Mouse (Mus musculus): ENCODE data around the gene Sertad1.

Sertad1 gene

GRCm38 (mm10) chr7:27478561-27478960 is 8.1 kb upstream of the Sertad1 start:
- H3K36me3 ChIP-seq (ENCODE audit: insufficient read depth, low read length): peaks cover 34% of the 10 kb centered on the region
- no peak for TF ChIP-seq CTCF (conservative IDR thresholded peaks at IDR 0.05; ENCODE audit: low read length)
- TF ChIP-seq NANOG (IDR thresholded peaks at IDR 0.05; ENCODE audit: borderline replicate concordance, low read length): no peak
- TF ChIP-seq POU5F1 (IDR thresholded peaks at IDR 0.05; ENCODE audit: borderline replicate concordance, low read length): no peak
- H3K27me3 ChIP-seq (ENCODE audit: insufficient read depth, low read length): no peaks in the 10 kb centered on the region
- peaks cover 70% of the 10 kb centered on the region for H3K4me1 ChIP-seq (replicated peaks; ENCODE audit: low read depth, low read length)
- no peak overlapping the region for H3K4me3 ChIP-seq (replicated peaks; ENCODE audit: low read length)
- no peaks in the 10 kb centered on the region for H3K9me3 ChIP-seq (ENCODE audit: low read length)

DNA sequence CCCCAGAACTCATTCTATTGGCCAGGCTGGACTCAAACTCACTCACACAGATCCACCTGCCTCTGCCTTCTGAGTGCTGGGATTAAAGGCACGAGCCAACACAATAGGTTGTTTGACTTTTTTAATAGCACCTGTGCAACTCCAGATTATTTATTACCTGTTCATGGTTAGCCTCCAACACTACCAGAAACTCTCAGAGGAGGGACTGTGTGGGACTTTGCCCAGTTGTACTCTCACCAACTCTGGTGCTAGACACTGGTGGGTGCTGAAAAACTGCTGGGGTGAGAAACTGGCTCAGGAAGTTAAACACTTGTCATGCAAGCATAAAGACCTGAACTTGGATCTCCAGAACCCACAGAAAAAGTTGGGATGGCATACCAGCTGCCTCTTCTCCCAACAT is 7.0 kb upstream of the Sertad1 start:
- TF ChIP-seq CTCF (conservative IDR thresholded peaks at IDR 0.05; ENCODE audit: low read length): no peak
- no peak for TF ChIP-seq POU5F1 (IDR thresholded peaks at IDR 0.05; ENCODE audit: borderline replicate concordance, low read length)
- TF ChIP-seq NANOG (IDR thresholded peaks at IDR 0.05; ENCODE audit: borderline replicate concordance, low read length): no peak

DNA sequence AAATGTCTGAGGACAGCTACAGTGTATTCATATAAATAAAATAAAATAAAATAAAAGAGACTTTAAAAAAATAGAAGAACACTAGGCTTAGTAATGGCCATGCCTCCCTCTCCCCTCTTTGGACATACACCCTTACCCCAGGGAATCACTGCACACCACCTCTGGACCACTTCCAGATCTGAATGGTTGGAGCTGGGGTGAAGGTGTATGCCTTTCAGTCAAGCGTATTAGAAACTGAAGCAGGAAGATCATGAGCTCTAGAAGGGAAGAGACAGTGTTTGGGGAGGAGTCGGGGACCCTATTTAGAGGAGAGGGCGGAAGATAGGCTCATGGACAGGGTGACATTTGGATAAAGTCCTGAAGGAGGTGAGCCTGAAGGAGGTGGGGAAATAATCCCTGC is 6.2 kb upstream of the Sertad1 start:
- TF ChIP-seq NANOG (IDR thresholded peaks at IDR 0.05; ENCODE audit: borderline replicate concordance, low read length): no peak
- TF ChIP-seq POU5F1 (IDR thresholded peaks at IDR 0.05; ENCODE audit: borderline replicate concordance, low read length): no peak
- no peak for TF ChIP-seq CTCF (conservative IDR thresholded peaks at IDR 0.05; ENCODE audit: low read length)
- Histone ChIP-seq H3K27me3 (ENCODE audit: insufficient read depth, low read length) (no peaks in the 10 kb centered on the region), H3K36me3 (ENCODE audit: insufficient read depth, low read length) (peaks cover 32% of the 10 kb centered on the region), H3K4me3 (replicated peaks; ENCODE audit: low read length) (0 out of 2 replicates have a peak overlapping the region, but pooled peaks have one; percentile 32), H3K4me1 (replicated peaks; ENCODE audit: low read depth, low read length) (peaks cover 84% of the 10 kb centered on the region), H3K9me3 (ENCODE audit: low read length) (no peaks in the 10 kb centered on the region)

More for the DNA sequence above, 7.0 kb upstream of the Sertad1 start:
- H3K4me1 ChIP-seq (replicated peaks; ENCODE audit: low read depth, low read length): peaks cover 82% of the 10 kb centered on the region
- H3K36me3 ChIP-seq (ENCODE audit: insufficient read depth, low read length): peaks cover 34% of the 10 kb centered on the region
- H3K4me3 ChIP-seq (replicated peaks; ENCODE audit: low read length): no peak overlapping the region
- no peaks in the 10 kb centered on the region for H3K9me3 ChIP-seq (ENCODE audit: low read length)
- no peaks in the 10 kb centered on the region for H3K27me3 ChIP-seq (ENCODE audit: insufficient read depth, low read length)

- peak overlapping the region; percentile 43 for H3K4me3 ChIP-seq (replicated peaks; ENCODE audit: low read length)
- H3K27me3 ChIP-seq (ENCODE audit: insufficient read depth, low read length): no peaks in the 10 kb centered on the region
- H3K4me1 ChIP-seq (replicated peaks; ENCODE audit: low read depth, low read length): peaks cover 84% of the 10 kb centered on the region
- no peak for TF ChIP-seq CTCF (conservative IDR thresholded peaks at IDR 0.05; ENCODE audit: low read length)
- no peak for TF ChIP-seq NANOG (IDR thresholded peaks at IDR 0.05; ENCODE audit: borderline replicate concordance, low read length)
- no peak for TF ChIP-seq POU5F1 (IDR thresholded peaks at IDR 0.05; ENCODE audit: borderline replicate concordance, low read length)
- no peaks in the 10 kb centered on the region for H3K9me3 ChIP-seq (ENCODE audit: low read length)
- peaks cover 27% of the 10 kb centered on the region for H3K36me3 ChIP-seq (ENCODE audit: insufficient read depth, low read length)
Observed at GRCm38 (mm10) chr7:27480927-27481626, 5.6 kb upstream of the Sertad1 start.

GRCm38 (mm10) chr7:27481627-27481969 is 5.1 kb upstream of the Sertad1 start:
- H3K27me3 ChIP-seq (ENCODE audit: insufficient read depth, low read length): no peaks in the 10 kb centered on the region
- TF ChIP-seq CTCF (conservative IDR thresholded peaks at IDR 0.05; ENCODE audit: low read length) (no peak), NANOG (IDR thresholded peaks at IDR 0.05; ENCODE audit: borderline replicate concordance, low read length) (no peak), POU5F1 (IDR thresholded peaks at IDR 0.05; ENCODE audit: borderline replicate concordance, low read length) (no peak)
- peaks cover 83% of the 10 kb centered on the region for H3K4me1 ChIP-seq (replicated peaks; ENCODE audit: low read depth, low read length)
- peak overlapping the region; percentile 43 for H3K4me3 ChIP-seq (replicated peaks; ENCODE audit: low read length)
- H3K9me3 ChIP-seq (ENCODE audit: low read length): no peaks in the 10 kb centered on the region
- peaks cover 22% of the 10 kb centered on the region for H3K36me3 ChIP-seq (ENCODE audit: insufficient read depth, low read length)

DNA sequence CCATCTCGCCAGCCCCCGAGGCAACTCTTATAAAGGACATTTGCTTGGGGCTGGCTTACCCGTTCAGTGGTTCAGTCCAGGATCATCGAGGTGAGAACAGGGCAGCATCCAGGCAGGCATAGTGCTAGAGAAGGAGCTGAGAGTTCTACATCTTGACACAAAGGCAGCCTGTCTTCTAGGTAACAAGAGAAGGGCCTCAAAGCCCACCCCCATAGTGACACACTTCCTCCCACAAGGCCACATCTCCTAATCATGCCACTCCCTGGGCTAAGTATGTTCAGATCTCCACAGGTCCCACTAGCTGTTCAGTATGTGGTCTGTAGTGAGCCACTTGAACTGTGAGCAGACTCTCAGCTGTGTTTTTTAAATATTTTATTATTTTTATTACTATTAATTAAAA is 2.9 kb upstream of the Sertad1 start:
- no peak for TF ChIP-seq NANOG (IDR thresholded peaks at IDR 0.05; ENCODE audit: borderline replicate concordance, low read length)
- TF ChIP-seq POU5F1 (IDR thresholded peaks at IDR 0.05; ENCODE audit: borderline replicate concordance, low read length): no peak
- TF ChIP-seq CTCF (conservative IDR thresholded peaks at IDR 0.05; ENCODE audit: low read length): no peak

GRCm38 (mm10) chr7:27486102-27486769 is 474 bp upstream of the Sertad1 start:
- no peaks in the 10 kb centered on the region for H3K9me3 ChIP-seq (ENCODE audit: low read length)
- peaks cover 13% of the 10 kb centered on the region for H3K36me3 ChIP-seq (ENCODE audit: insufficient read depth, low read length)
- H3K4me3 ChIP-seq (replicated peaks; ENCODE audit: low read length): peak overlapping the region; percentile 69
- TF ChIP-seq CTCF (conservative IDR thresholded peaks at IDR 0.05; ENCODE audit: low read length) (no peak), POU5F1 (IDR thresholded peaks at IDR 0.05; ENCODE audit: borderline replicate concordance, low read length) (no peak), NANOG (IDR thresholded peaks at IDR 0.05; ENCODE audit: borderline replicate concordance, low read length) (no peak)
- no peaks in the 10 kb centered on the region for H3K27me3 ChIP-seq (ENCODE audit: insufficient read depth, low read length)
- peaks cover 74% of the 10 kb centered on the region for H3K4me1 ChIP-seq (replicated peaks; ENCODE audit: low read depth, low read length)

More for the DNA sequence above, 2.9 kb upstream of the Sertad1 start:
- no peaks in the 10 kb centered on the region for H3K9me3 ChIP-seq (ENCODE audit: low read length)
- 0 out of 2 replicates have a peak, but pooled peaks cover 3% of the 10 kb centered on the region for H3K36me3 ChIP-seq (ENCODE audit: insufficient read depth, low read length)
- peak overlapping the region; percentile 49 for H3K4me3 ChIP-seq (replicated peaks; ENCODE audit: low read length)
- H3K4me1 ChIP-seq (replicated peaks; ENCODE audit: low read depth, low read length): peaks cover 73% of the 10 kb centered on the region
- no peaks in the 10 kb centered on the region for H3K27me3 ChIP-seq (ENCODE audit: insufficient read depth, low read length)

DNA sequence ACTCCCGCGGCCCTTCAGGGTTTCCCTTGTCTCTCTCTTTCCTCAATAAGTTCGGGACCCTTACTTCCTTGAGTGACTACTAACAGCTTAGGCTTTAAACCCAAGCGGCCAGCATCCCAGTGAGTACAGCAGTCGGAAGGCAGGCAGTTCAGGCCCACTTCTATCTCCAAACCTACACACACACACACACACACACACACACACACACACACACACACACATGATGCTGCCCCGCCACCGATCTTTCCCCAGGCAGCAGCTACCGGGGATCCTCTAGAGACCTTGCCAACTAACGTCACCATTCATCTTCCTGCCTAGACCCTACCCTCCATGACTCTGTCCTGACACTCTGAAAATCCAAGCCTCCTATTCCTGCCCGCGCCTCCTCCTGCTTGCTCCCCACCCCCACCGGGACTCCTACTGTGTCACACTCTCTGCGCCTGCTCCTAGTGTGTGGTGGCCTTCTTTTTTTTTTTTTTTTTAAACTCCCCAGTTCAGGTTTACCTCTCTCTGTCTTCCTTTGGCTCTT is 1.1 kb downstream of the Sertad1 start:
- no peaks in the 10 kb centered on the region for H3K9me3 ChIP-seq (ENCODE audit: low read length)
- no peaks in the 10 kb centered on the region for H3K27me3 ChIP-seq (ENCODE audit: insufficient read depth, low read length)
- peaks cover 77% of the 10 kb centered on the region for H3K4me1 ChIP-seq (replicated peaks; ENCODE audit: low read depth, low read length)
- H3K4me3 ChIP-seq (replicated peaks; ENCODE audit: low read length): peak overlapping the region; percentile 95
- TF ChIP-seq CTCF (conservative IDR thresholded peaks at IDR 0.05; ENCODE audit: low read length) (no peak), NANOG (IDR thresholded peaks at IDR 0.05; ENCODE audit: borderline replicate concordance, low read length) (no peak), POU5F1 (IDR thresholded peaks at IDR 0.05; ENCODE audit: borderline replicate concordance, low read length) (no peak)
- peaks cover 13% of the 10 kb centered on the region for H3K36me3 ChIP-seq (ENCODE audit: insufficient read depth, low read length)
